Mouse (Mus musculus): ENCODE measurements at regions not wholly inside any gene's neighbourhood (a gene's known extent, or its start where the extent isn't known, plus 50 kb on each side); places are given as distances from the start of the nearest gene placed in this dataset.

DNA sequence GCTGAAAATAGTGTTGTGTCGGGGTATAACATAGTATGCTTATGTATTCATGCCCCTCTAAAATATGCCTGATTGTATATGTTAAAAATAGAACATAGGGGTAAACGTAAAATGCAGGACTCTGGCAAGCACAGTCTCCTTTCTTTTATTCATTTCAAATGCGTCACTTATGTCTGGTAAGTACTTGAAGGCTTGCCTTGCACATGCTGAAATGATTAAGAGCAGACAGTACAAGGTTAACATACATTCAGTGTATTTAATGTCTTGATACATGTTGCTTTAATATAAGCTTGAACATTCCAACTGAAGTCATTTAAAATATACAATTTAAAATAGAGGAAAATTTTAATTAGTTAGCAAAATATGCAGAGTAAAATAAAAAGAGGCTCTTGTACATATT is 50.9 kb upstream of the Meox2 start:
- TF ChIP-seq EP300 (IDR thresholded peaks at IDR 0.05; ENCODE audit: low read depth in 1 of 2, low read length in 2 of 2), result no peak
- no peak for TF ChIP-seq RAD21 (IDR thresholded peaks at IDR 0.05; ENCODE audit: low read depth, low read length)
- TF ChIP-seq TAL1 (IDR thresholded peaks at IDR 0.05; ENCODE audit: low read length), result no peak
- no peak for TF ChIP-seq CTCF (IDR thresholded peaks at IDR 0.05 in 2 of 3, conservative IDR thresholded peaks at IDR 0.05 in 1 of 3; ENCODE audit: control insufficient read depth in 1 of 3, insufficient read depth in 1 of 3, low read depth in 2 of 3, low read length in 3 of 3, poor library complexity in 1 of 3, severe bottlenecking in 1 of 3)
- no peak for TF ChIP-seq POLR2AphosphoS5 (IDR thresholded peaks at IDR 0.05; ENCODE audit: borderline replicate concordance, low read depth, low read length)
- no peak for TF ChIP-seq MAX (IDR thresholded peaks at IDR 0.05; ENCODE audit: low read length)
- TF ChIP-seq E2F4 (IDR thresholded peaks at IDR 0.05; ENCODE audit: borderline replicate concordance, low read depth, low read length), result no peak
- TF ChIP-seq MEF2A (IDR thresholded peaks at IDR 0.05; ENCODE audit: extremely low read depth, insufficient replicate concordance, low read depth, low read length, poor library complexity, severe bottlenecking), result no peak
- no peak for TF ChIP-seq POLR2A (IDR thresholded peaks at IDR 0.05; ENCODE audit: control insufficient read depth in 1 of 2, insufficient read depth in 1 of 2, low read depth in 1 of 2, low read length in 2 of 2, poor library complexity in 1 of 2)
- TF ChIP-seq ZKSCAN1 (IDR thresholded peaks at IDR 0.05; ENCODE audit: low read depth, low read length), result no peak
